23 mouse cellular contexts compared by ENCODE assay signal in the genomic region with DNA sequence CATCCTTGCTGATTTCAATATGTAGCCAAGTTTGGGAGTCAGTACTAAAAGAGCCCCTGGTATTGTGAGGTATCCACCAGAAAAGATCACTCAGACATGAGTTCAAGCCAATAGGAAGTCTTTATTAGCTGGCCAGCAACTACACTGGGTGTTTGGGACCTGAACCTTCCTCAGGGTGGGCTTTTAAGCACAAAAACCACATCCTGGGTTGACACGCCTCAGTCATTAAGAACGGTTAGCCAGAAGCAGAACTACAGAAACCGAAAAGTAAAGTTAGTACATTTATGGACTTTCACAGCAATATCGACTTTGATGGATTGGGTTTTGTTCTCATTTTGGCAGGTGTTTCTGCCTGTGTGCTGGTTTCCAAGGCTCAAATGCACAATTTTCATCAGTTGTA.
DNase-seq lines count a peak whose midpoint lies in the region; ATAC-seq and TF ChIP-seq lines count a peak whose summit lies in the region.
"Had no signal": no experiment of that assay in that cellular context is flagged by ENCODE, and none has a peak within 500 bp of the region (broad histone marks: within the 10 kb centered on the region; RNA-seq: fewer than 3 reads in every experiment).

No protein-coding gene starts in this region.

- WGBS in spleen, adult 2 months = 22% methylated on average over 4 of the region's 4 CpGs

- H3K27ac ChIP-seq in spleen, adult 2 months (ENCODE audit: insufficient read depth, low read length) = peak overlapping the region; percentile 73; the same call in 1 of the 2 replicates
- H3K27ac ChIP-seq: forebrain, embryonic 10.5 days; forebrain, embryonic 13.5 days; gastrocnemius, adult 2 months; hindbrain, embryonic 10.5 days; hindbrain, embryonic 13.5 days had no signal

- H3K27me3 ChIP-seq in spleen, adult 2 months (ENCODE audit: control insufficient read depth, insufficient read depth, low read length) = no peaks in the 10 kb centered on the region
- H3K27me3 ChIP-seq: forebrain, embryonic 13.5 days; hindbrain, embryonic 13.5 days had no signal

- no peak for TF ChIP-seq POLR2A in spleen, adult 2 months (IDR thresholded peaks at IDR 0.05; ENCODE audit: low read depth, low read length)

- peak; percentile 40 to 47 for DNase-seq in spleen, adult 2 months (ENCODE audit: low read depth in 1 of 2, low spot score in 2 of 2)
- DNase-seq in spleen, adult 12 weeks (ENCODE audit: low spot score) = no peak
- DNase-seq in B cell, adult 2 months = peak; percentile 42 to 53
- DNase-seq in induced T-regulatory cell, adult 2 months (ENCODE audit: low read depth) = peak; percentile 6
- DNase-seq in kidney, postnatal 36 days = no peak
- no peak for DNase-seq in thymus, postnatal 14 days
- no peak for DNase-seq in gastrocnemius, adult 18-20 months (ENCODE audit: low spot score)
- DNase-seq: adrenal gland, postnatal 10 days; adrenal gland, postnatal 36 days; cerebellum, adult 18-20 months; cerebellum, adult 9-10 months; cerebellum, postnatal 14 days; gastrocnemius, adult 2 months; gastrocnemius, postnatal 14 days; heart, adult 11 months had no signal

- H3K4me1 ChIP-seq in spleen, adult 2 months (ENCODE audit: control insufficient read depth, insufficient read depth, insufficient read length) = peaks cover 5% of the 10 kb centered on the region; the same call in 1 of the 2 replicates
- H3K4me1 ChIP-seq: forebrain, embryonic 10.5 days; forebrain, embryonic 13.5 days; hindbrain, embryonic 10.5 days; hindbrain, embryonic 13.5 days had no signal

- no peak for TF ChIP-seq CTCF in spleen, adult 2 months (IDR thresholded peaks at IDR 0.05; ENCODE audit: extremely low read depth, insufficient read depth, insufficient read length, insufficient replicate concordance)

- no peaks in the 10 kb centered on the region for H3K36me3 ChIP-seq in spleen, adult 2 months (ENCODE audit: control insufficient read depth, insufficient read depth, low read length)
- H3K36me3 ChIP-seq: forebrain, embryonic 10.5 days; hindbrain, embryonic 10.5 days; hindbrain, embryonic 13.5 days had no signal

- ATAC-seq in neutrophil, adult 5-6 weeks (ENCODE audit: extremely low read depth, insufficient number of reproducible peaks, low FRiP score, poor library complexity, severe bottlenecking) = peak; percentile 68; the same call in 1 of the 2 replicates
- ATAC-seq: activated CD4-positive, CD25-positive, alpha-beta regulatory T cell, adult 4 months; forebrain, embryonic 13.5 days; forebrain, embryonic 16.5 days; hindbrain, embryonic 16.5 days had no signal

- no peak overlapping the region for H3K4me3 ChIP-seq in spleen, adult 2 months (ENCODE audit: extremely low read depth, insufficient read depth, insufficient read length)
- H3K4me3 ChIP-seq: forebrain, embryonic 10.5 days; forebrain, embryonic 13.5 days; gastrocnemius, adult 2 months; hindbrain, embryonic 10.5 days; hindbrain, embryonic 13.5 days had no signal

Comparison
In these comparisons a context has a peak if more than half of its experiments do, and no peak if none do; other contexts are left out.
1. DNase-seq: peak in spleen, adult 2 months (2 of 2), B cell, adult 2 months (2 of 2) and induced T-regulatory cell, adult 2 months (single experiment); none in spleen, adult 12 weeks (single experiment), kidney, postnatal 36 days (0 of 2), thymus, postnatal 14 days (single experiment) and gastrocnemius, adult 18-20 months (single experiment).